Mouse (Mus musculus) heart, postnatal 25 days (tissue): ENCODE measurements at regions not wholly inside any gene's neighbourhood (a gene's known extent, or its start where the extent isn't known, plus 50 kb on each side); places are given as distances from the start of the nearest gene placed in this dataset.

Source experiments
- DNase-seq: peaks from one replicate; pipeline ENCODE4 v3.0.0; 2022; ENCODE audit warnings: low spot score
- intact Hi-C: fragments of 180-260 bp; cut with DNase I; formaldehyde crosslinking; loops from one replicate; pipeline ENCODE4 v1.15.1; 2025

- intact Hi-C loops, result loop anchor here (2.0 to 5.0 kb wide), 2 partner anchors 159 to 284 kb away; no protein-coding TSS in a partner anchor
- no peak for DNase-seq
Measured at GRCm38 (mm10) chr7:65772845-65773244, 81.9 kb downstream of the Tm2d3 start.

GRCm38 (mm10) chr7:65773948-65774347 is 83.0 kb downstream of the Tm2d3 start:
- DNase-seq, result no peak
- intact Hi-C loops, result loop anchor here (2.0 to 5.0 kb wide), 2 partner anchors 158 to 283 kb away; no protein-coding TSS in a partner anchor

- DNase-seq, result no peak
- intact Hi-C loops, result loop anchor here (5.0 kb wide), 2 partner anchors 68 to 158 kb away; no protein-coding TSS in a partner anchor
Measured at GRCm38 (mm10) chr7:65774388-65775015, 83.5 kb downstream of the Tm2d3 start.

- intact Hi-C loops, result loop anchor here (5.0 kb wide), 1 partner anchor 67 kb away; no protein-coding TSS in a partner anchor
- DNase-seq, result no peak
Measured at GRCm38 (mm10) chr7:65775016-65775415, 84.0 kb downstream of the Tm2d3 start.

- no peak for DNase-seq
- intact Hi-C loops, result loop anchor here (5.0 kb wide), 1 partner anchor 62 kb away; no protein-coding TSS in a partner anchor
Measured at GRCm38 (mm10) chr7:65779716-65780372, 81.7 kb upstream of the Pcsk6 start.

- intact Hi-C loops, result no loop called here
- no peak for DNase-seq
Measured at GRCm38 (mm10) chr7:65780578-65781370, 80.8 kb upstream of the Pcsk6 start.

- no peak for DNase-seq
- intact Hi-C loops, result no loop called here
Measured at GRCm38 (mm10) chr7:65782024-65782423, 79.5 kb upstream of the Pcsk6 start.

- no peak for DNase-seq
- intact Hi-C loops, result no loop called here
Measured at GRCm38 (mm10) chr7:65783773-65784172, 77.8 kb upstream of the Pcsk6 start.

- no peak for DNase-seq
- intact Hi-C loops, result no loop called here
Measured at GRCm38 (mm10) chr7:65786916-65787315, 74.6 kb upstream of the Pcsk6 start.

- DNase-seq, result no peak
- intact Hi-C loops, result no loop called here
Measured at GRCm38 (mm10) chr7:65787849-65788248, 73.7 kb upstream of the Pcsk6 start.

- DNase-seq, result no peak
- intact Hi-C loops, result no loop called here
Measured at GRCm38 (mm10) chr7:65790264-65790663, 71.3 kb upstream of the Pcsk6 start.

GRCm38 (mm10) chr7:65792187-65792823 is 69.2 kb upstream of the Pcsk6 start:
- intact Hi-C loops, result no loop called here
- DNase-seq, result no peak

GRCm38 (mm10) chr7:65802306-65802705 is 59.2 kb upstream of the Pcsk6 start:
- intact Hi-C loops, result no loop called here
- DNase-seq, result no peak

GRCm38 (mm10) chr7:65802806-65803205 is 58.7 kb upstream of the Pcsk6 start:
- DNase-seq, result no peak
- intact Hi-C loops, result no loop called here

GRCm38 (mm10) chr7:65803422-65804303 is 57.9 kb upstream of the Pcsk6 start:
- intact Hi-C loops, result no loop called here
- DNase-seq, result peak; percentile 55
